Mouse (Mus musculus): ENCODE results near the gene 3110040M04Rik. TPM values are rescaled to one million over a fixed set of nuclear protein-coding genes. Genes with fewer than 3 reads are reported as not detected.

The 3110040M04Rik gene
- not detected in 2 replicates for polyA plus RNA-seq (2015; fragmentation: Nextera tagmentation; extraction: Ambion mirVana)

GRCm38 (mm10) chr1:151203818-151204217, at the start of gene 3110040M04Rik:
Gene 3110040M04Rik, plus strand, starts transcription at chr1:151204121.

GRCm38 (mm10) chr1:151182266-151182665, 21.7 kb upstream of the 3110040M04Rik start, which contains the start of gene Gm47985:
Gene Gm47985, plus strand, starts transcription at chr1:151182537.

DNA sequence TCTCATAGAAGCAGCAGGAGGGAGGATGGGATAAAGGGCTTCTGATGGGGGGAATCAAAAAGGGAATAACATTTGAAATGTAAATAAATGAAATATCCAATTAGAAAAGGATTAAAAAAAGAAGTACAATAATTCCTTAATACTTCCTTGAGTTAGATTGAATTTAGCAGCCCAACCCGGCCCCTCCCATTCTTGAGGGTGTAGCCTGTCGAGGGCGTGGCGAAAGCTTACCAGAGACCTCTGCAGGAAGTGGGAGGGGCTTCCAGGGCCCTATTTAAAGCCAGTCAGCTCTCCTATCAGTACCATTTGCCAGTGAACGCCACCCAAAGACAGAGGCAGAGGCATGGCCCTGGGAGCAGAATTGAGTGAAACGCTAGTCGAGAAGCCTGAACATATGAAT, 11.8 kb upstream of the 3110040M04Rik start, which contains the start of gene Gm8947:
TSS of gene Gm8947 (plus strand) at position 302 of the 400 bp plus-strand sequence.

DNA sequence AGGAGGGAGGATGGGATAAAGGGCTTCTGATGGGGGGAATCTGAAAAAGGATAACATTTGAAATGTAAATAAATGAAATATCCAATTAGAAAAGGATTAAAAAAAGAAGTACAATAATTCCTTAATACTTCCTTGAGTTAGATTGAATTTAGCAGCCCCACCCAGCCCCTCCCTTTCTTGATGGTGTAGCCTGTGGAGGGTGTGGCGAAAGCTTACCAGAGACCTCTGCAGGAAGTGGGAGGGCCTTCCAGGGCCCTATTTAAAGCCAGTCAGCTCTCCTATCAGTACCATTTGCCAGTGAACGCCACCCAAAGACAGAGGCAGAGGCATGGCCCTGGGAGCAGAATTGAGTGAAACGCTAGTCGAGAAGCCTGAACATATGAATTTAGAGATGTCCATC, 5.8 kb upstream of the 3110040M04Rik start, which contains the start of gene Gm47995:
TSS of gene Gm47995 (plus strand) at position 329 of the 400 bp plus-strand sequence.

GRCm38 (mm10) chr1:151209824-151210355, 6.0 kb downstream of the 3110040M04Rik start, which contains the start of gene Gm47996:
Gene Gm47996, plus strand, starts transcription at chr1:151210131.

Other genes with a start within 250 kb of the 3110040M04Rik start
- gene Hmcn1, start 210.7 kb upstream of the 3110040M04Rik start, polyA plus RNA-seq (2015; fragmentation: Nextera tagmentation; extraction: Ambion mirVana) = 0.83 and 1.6 TPM in 2 replicates
- 0.18 TPM in 1 of 2 replicates, not detected in the other for gene Gm47985, start 21.6 kb upstream of the 3110040M04Rik start, polyA plus RNA-seq (2015; fragmentation: Nextera tagmentation; extraction: Ambion mirVana)
- gene Gm8947, start 11.7 kb upstream of the 3110040M04Rik start, polyA plus RNA-seq (2015; fragmentation: Nextera tagmentation; extraction: Ambion mirVana) = 0.21 TPM in 1 of 2 replicates, not detected in the other
- gene Gm47995, start 5.7 kb upstream of the 3110040M04Rik start, polyA plus RNA-seq (2015; fragmentation: Nextera tagmentation; extraction: Ambion mirVana) = not detected in 2 replicates
- not detected in 2 replicates for gene Gm47996, start 6.0 kb downstream of the 3110040M04Rik start, polyA plus RNA-seq (2015; fragmentation: Nextera tagmentation; extraction: Ambion mirVana)
- 52.3 and 58.8 TPM in 2 replicates for gene Ivns1abp, start 140.4 kb downstream of the 3110040M04Rik start, polyA plus RNA-seq (2015; fragmentation: Nextera tagmentation; extraction: Ambion mirVana)
- gene Swt1, start 224.3 kb downstream of the 3110040M04Rik start, polyA plus RNA-seq (2015; fragmentation: Nextera tagmentation; extraction: Ambion mirVana) = 13.2 and 22.7 TPM in 2 replicates
- gene Trmt1l, start 224.4 kb downstream of the 3110040M04Rik start, polyA plus RNA-seq (2015; fragmentation: Nextera tagmentation; extraction: Ambion mirVana) = 16.0 and 18.2 TPM in 2 replicates